Mouse (Mus musculus): Measurements from ENCODE around the gene Ube2q2. TPM values are rescaled to one million over a fixed set of nuclear protein-coding genes. Genes with fewer than 3 reads are reported as not detected.

Ube2q2 gene
- polyA plus RNA-seq, 1 experiment from 2014 or later = 6.0 TPM

- H3K36me3 ChIP-seq (ENCODE audit: control insufficient read depth, insufficient read depth) = no peaks in the 10 kb centered on the region
- H3K4me3 ChIP-seq (ENCODE audit: low read depth, low read length) = no peak overlapping the region
- ATAC-seq (ENCODE audit: low read depth) = no peak
- no peaks in the 10 kb centered on the region for H3K27me3 ChIP-seq (ENCODE audit: control insufficient read depth, insufficient read depth, low read depth, low read length)
- H3K4me2 ChIP-seq (ENCODE audit: low read depth, low read length) = no peak overlapping the region
- WGBS (ENCODE audit: insufficient replicate concordance) = 47% methylated on average over 3 of the region's 3 CpGs
- H3K9me3 ChIP-seq (replicated peaks; ENCODE audit: control insufficient read depth, low read length) = no peaks in the 10 kb centered on the region
- H3K9ac ChIP-seq (ENCODE audit: low read depth, low read length) = no peak overlapping the region
- no peak overlapping the region for H3K27ac ChIP-seq (ENCODE audit: low read length)
- H3K4me1 ChIP-seq (ENCODE audit: control insufficient read depth, low read depth, low read length) = no peaks in the 10 kb centered on the region
Observed at GRCm38 (mm10) chr9:55122586-55122985, 26.1 kb upstream of the Ube2q2 start.

- H3K4me3 ChIP-seq (ENCODE audit: low read depth, low read length) = no peak overlapping the region
- WGBS (ENCODE audit: insufficient replicate concordance) = 26% methylated on average over 7 of the region's 7 CpGs
Observed at GRCm38 (mm10) chr9:55125735-55126134, 22.9 kb upstream of the Ube2q2 start.

GRCm38 (mm10) chr9:55126295-55126694, 22.4 kb upstream of the Ube2q2 start:
- H3K4me1 ChIP-seq (ENCODE audit: control insufficient read depth, low read depth, low read length) = no peaks in the 10 kb centered on the region
- no peaks in the 10 kb centered on the region for H3K36me3 ChIP-seq (ENCODE audit: control insufficient read depth, insufficient read depth)
- H3K27me3 ChIP-seq (ENCODE audit: control insufficient read depth, insufficient read depth, low read depth, low read length) = no peaks in the 10 kb centered on the region
- H3K9ac ChIP-seq (ENCODE audit: low read depth, low read length) = no peak overlapping the region
- no peak overlapping the region for H3K27ac ChIP-seq (ENCODE audit: low read length)
- no peaks in the 10 kb centered on the region for H3K9me3 ChIP-seq (replicated peaks; ENCODE audit: control insufficient read depth, low read length)
- 30% methylated on average over 1 of the region's 1 CpGs for WGBS (ENCODE audit: insufficient replicate concordance)
- H3K4me3 ChIP-seq (ENCODE audit: low read depth, low read length) = no peak overlapping the region
- no peak overlapping the region for H3K4me2 ChIP-seq (ENCODE audit: low read depth, low read length)
- no peak for ATAC-seq (ENCODE audit: low read depth)

More at GRCm38 (mm10) chr9:55125735-55126134, 22.9 kb upstream of the Ube2q2 start:
- H3K4me2 ChIP-seq (ENCODE audit: low read depth, low read length) = no peak overlapping the region
- H3K27ac ChIP-seq (ENCODE audit: low read length) = no peak overlapping the region
- ATAC-seq (ENCODE audit: low read depth) = no peak
- no peaks in the 10 kb centered on the region for H3K4me1 ChIP-seq (ENCODE audit: control insufficient read depth, low read depth, low read length)
- H3K36me3 ChIP-seq (ENCODE audit: control insufficient read depth, insufficient read depth) = no peaks in the 10 kb centered on the region
- H3K27me3 ChIP-seq (ENCODE audit: control insufficient read depth, insufficient read depth, low read depth, low read length) = no peaks in the 10 kb centered on the region
- H3K9me3 ChIP-seq (replicated peaks; ENCODE audit: control insufficient read depth, low read length) = no peaks in the 10 kb centered on the region
- no peak overlapping the region for H3K9ac ChIP-seq (ENCODE audit: low read depth, low read length)

- Histone ChIP-seq H3K4me3 (ENCODE audit: low read depth, low read length) (no peak overlapping the region), H3K4me2 (ENCODE audit: low read depth, low read length) (no peak overlapping the region), H3K36me3 (ENCODE audit: control insufficient read depth, insufficient read depth) (no peaks in the 10 kb centered on the region), H3K4me1 (ENCODE audit: control insufficient read depth, low read depth, low read length) (no peaks in the 10 kb centered on the region), H3K9ac (ENCODE audit: low read depth, low read length) (no peak overlapping the region), H3K27me3 (ENCODE audit: control insufficient read depth, insufficient read depth, low read depth, low read length) (no peaks in the 10 kb centered on the region), H3K27ac (ENCODE audit: low read length) (no peak overlapping the region), H3K9me3 (replicated peaks; ENCODE audit: control insufficient read depth, low read length) (no peaks in the 10 kb centered on the region)
- ATAC-seq (ENCODE audit: low read depth) = no peak
Observed at GRCm38 (mm10) chr9:55131851-55132250, 16.8 kb upstream of the Ube2q2 start.

- Histone ChIP-seq H3K27ac (ENCODE audit: low read length) (no peak overlapping the region), H3K4me2 (ENCODE audit: low read depth, low read length) (no peak overlapping the region), H3K36me3 (ENCODE audit: control insufficient read depth, insufficient read depth) (no peaks in the 10 kb centered on the region), H3K9me3 (replicated peaks; ENCODE audit: control insufficient read depth, low read length) (no peaks in the 10 kb centered on the region), H3K4me3 (ENCODE audit: low read depth, low read length) (no peak overlapping the region), H3K9ac (ENCODE audit: low read depth, low read length) (no peak overlapping the region), H3K27me3 (ENCODE audit: control insufficient read depth, insufficient read depth, low read depth, low read length) (no peaks in the 10 kb centered on the region), H3K4me1 (ENCODE audit: control insufficient read depth, low read depth, low read length) (no peaks in the 10 kb centered on the region)
- ATAC-seq (ENCODE audit: low read depth) = no peak
- 38% methylated on average over 5 of the region's 5 CpGs for WGBS (ENCODE audit: insufficient replicate concordance)
Observed at GRCm38 (mm10) chr9:55136576-55136975, 12.1 kb upstream of the Ube2q2 start.

- Histone ChIP-seq H3K4me2 (ENCODE audit: low read depth, low read length) (no peak overlapping the region), H3K27me3 (ENCODE audit: control insufficient read depth, insufficient read depth, low read depth, low read length) (no peaks in the 10 kb centered on the region)
- no peak for ATAC-seq (ENCODE audit: low read depth)
Observed at GRCm38 (mm10) chr9:55137112-55137511, 11.5 kb upstream of the Ube2q2 start.

GRCm38 (mm10) chr9:55139958-55140357, 8.7 kb upstream of the Ube2q2 start:
- no peaks in the 10 kb centered on the region for H3K9me3 ChIP-seq (replicated peaks; ENCODE audit: control insufficient read depth, low read length)
- H3K4me3 ChIP-seq (ENCODE audit: low read depth, low read length) = no peak overlapping the region
- no peaks in the 10 kb centered on the region for H3K36me3 ChIP-seq (ENCODE audit: control insufficient read depth, insufficient read depth)
- no peak overlapping the region for H3K4me2 ChIP-seq (ENCODE audit: low read depth, low read length)
- no peaks in the 10 kb centered on the region for H3K27me3 ChIP-seq (ENCODE audit: control insufficient read depth, insufficient read depth, low read depth, low read length)
- ATAC-seq (ENCODE audit: low read depth) = no peak
- 69% methylated on average over 5 of the region's 5 CpGs for WGBS (ENCODE audit: insufficient replicate concordance)
- no peak overlapping the region for H3K27ac ChIP-seq (ENCODE audit: low read length)
- no peaks in the 10 kb centered on the region for H3K4me1 ChIP-seq (ENCODE audit: control insufficient read depth, low read depth, low read length)
- no peak overlapping the region for H3K9ac ChIP-seq (ENCODE audit: low read depth, low read length)

More at GRCm38 (mm10) chr9:55137112-55137511, 11.5 kb upstream of the Ube2q2 start:
- Histone ChIP-seq H3K9ac (ENCODE audit: low read depth, low read length) (no peak overlapping the region), H3K27ac (ENCODE audit: low read length) (no peak overlapping the region), H3K9me3 (replicated peaks; ENCODE audit: control insufficient read depth, low read length) (no peaks in the 10 kb centered on the region), H3K4me1 (ENCODE audit: control insufficient read depth, low read depth, low read length) (no peaks in the 10 kb centered on the region), H3K36me3 (ENCODE audit: control insufficient read depth, insufficient read depth) (no peaks in the 10 kb centered on the region), H3K4me3 (ENCODE audit: low read depth, low read length) (no peak overlapping the region)
- 47% methylated on average over 4 of the region's 4 CpGs for WGBS (ENCODE audit: insufficient replicate concordance)

- WGBS (ENCODE audit: insufficient replicate concordance) = under 1% methylated on average over 85 of the region's 93 CpGs
- Histone ChIP-seq H3K36me3 (ENCODE audit: control insufficient read depth, insufficient read depth) (no peaks in the 10 kb centered on the region), H3K27me3 (ENCODE audit: control insufficient read depth, insufficient read depth, low read depth, low read length) (no peaks in the 10 kb centered on the region), H3K4me1 (ENCODE audit: control insufficient read depth, low read depth, low read length) (peaks cover 22% of the 10 kb centered on the region), H3K27ac (ENCODE audit: low read length) (peak overlapping the region; percentile 74), H3K9me3 (replicated peaks; ENCODE audit: control insufficient read depth, low read length) (no peaks in the 10 kb centered on the region), H3K4me3 (ENCODE audit: low read depth, low read length) (peak overlapping the region; percentile 88), H3K9ac (ENCODE audit: low read depth, low read length) (peak overlapping the region; percentile 81), H3K4me2 (ENCODE audit: low read depth, low read length) (peak overlapping the region; percentile 96)
- ATAC-seq (ENCODE audit: low read depth) = peak; percentile 82
Observed at GRCm38 (mm10) chr9:55149499-55150278, 1.0 kb downstream of the Ube2q2 start.

GRCm38 (mm10) chr9:55150279-55150726, 1.6 kb downstream of the Ube2q2 start:
- no peaks in the 10 kb centered on the region for H3K27me3 ChIP-seq (ENCODE audit: control insufficient read depth, insufficient read depth, low read depth, low read length)
- no peaks in the 10 kb centered on the region for H3K36me3 ChIP-seq (ENCODE audit: control insufficient read depth, insufficient read depth)
- peak overlapping the region; percentile 74 for H3K27ac ChIP-seq (ENCODE audit: low read length)
- peak overlapping the region; percentile 88 for H3K4me3 ChIP-seq (ENCODE audit: low read depth, low read length)
- peaks cover 22% of the 10 kb centered on the region for H3K4me1 ChIP-seq (ENCODE audit: control insufficient read depth, low read depth, low read length)
- peak overlapping the region; percentile 81 for H3K9ac ChIP-seq (ENCODE audit: low read depth, low read length)
- no peaks in the 10 kb centered on the region for H3K9me3 ChIP-seq (replicated peaks; ENCODE audit: control insufficient read depth, low read length)
- WGBS (ENCODE audit: insufficient replicate concordance) = 1% methylated on average over 13 of the region's 13 CpGs
- peak overlapping the region; percentile 96 for H3K4me2 ChIP-seq (ENCODE audit: low read depth, low read length)
- ATAC-seq (ENCODE audit: low read depth) = no peak
